In genomic region chr11:83645521-83645920, GRCm38 (mm10) we compare ENCODE assay signal across 51 mouse cellular contexts. TPM values are rescaled to one million over a fixed set of nuclear protein-coding genes. Genes with fewer than 3 reads are reported as not detected.
"Had no signal": no experiment of that assay in that cellular context is flagged by ENCODE, and none has a peak within 500 bp of the region (broad histone marks: within the 10 kb centered on the region; RNA-seq: fewer than 3 reads in every experiment).

Rpl9-ps1 (minus strand) TSS chr11:83645621.

- DNase-seq: heart, postnatal 10 days; heart, postnatal 14 days; heart, postnatal 36 days; heart, postnatal 4 days; kidney, adult 11 months; kidney, adult 18-20 months; kidney, adult 2 months; kidney, adult 8-10 months; kidney, adult 9 months; kidney, postnatal 10 days; kidney, postnatal 14 days; kidney, postnatal 25 days; kidney, postnatal 36 days; kidney, postnatal 4 days; layer of hippocampus, adult 9-11 months; layer of hippocampus, postnatal 36 days had no signal

- H3K4me3 ChIP-seq: heart, embryonic 12.5 days; heart, embryonic 13.5 days; heart, embryonic 15.5 days; hindbrain, embryonic 10.5 days; hindbrain, embryonic 12.5 days; hindbrain, embryonic 13.5 days; hindbrain, embryonic 15.5 days; intestine, embryonic 15.5 days; kidney, embryonic 15.5 days; layer of hippocampus, adult 2 months; left cerebral cortex, adult 2 months had no signal

- H3K36me3 ChIP-seq: heart, embryonic 12.5 days; heart, embryonic 13.5 days; heart, embryonic 15.5 days; hindbrain, embryonic 10.5 days; hindbrain, embryonic 12.5 days; hindbrain, embryonic 13.5 days; hindbrain, embryonic 15.5 days; intestine, embryonic 15.5 days; kidney, embryonic 15.5 days had no signal

- H3K27ac ChIP-seq: heart, embryonic 13.5 days; heart, embryonic 15.5 days; hindbrain, embryonic 10.5 days; hindbrain, embryonic 12.5 days; hindbrain, embryonic 13.5 days; hindbrain, embryonic 14.5 days; hindbrain, embryonic 15.5 days; hindbrain, postnatal 0 days; intestine, embryonic 15.5 days; kidney, embryonic 15.5 days; kidney, postnatal 0 days; layer of hippocampus, adult 2 months; left cerebral cortex, adult 2 months had no signal

- H3K4me1 ChIP-seq: heart, embryonic 12.5 days; heart, embryonic 13.5 days; heart, embryonic 15.5 days; hindbrain, embryonic 10.5 days; hindbrain, embryonic 12.5 days; hindbrain, embryonic 13.5 days; hindbrain, embryonic 15.5 days; intestine, embryonic 15.5 days; kidney, embryonic 15.5 days had no signal

RNA-seq across cellular contexts. Expression of gene Rpl9-ps1, which starts in this region (rescaled TPM):
- total RNA-seq: heart, postnatal 10 days; heart, postnatal 14 days; heart, postnatal 25 days; heart, postnatal 36 days; heart, postnatal 4 days; hematopoietic stem cell, adult 5-6 weeks; hindbrain, postnatal 0 days; layer of hippocampus, adult 18-20 months; layer of hippocampus, adult 2 months; layer of hippocampus, adult 8-10 months; layer of hippocampus, postnatal 10 days; layer of hippocampus, postnatal 14 days; layer of hippocampus, postnatal 25 days; layer of hippocampus, postnatal 36 days; left cerebral cortex, adult 18-20 months; left cerebral cortex, adult 2 months had no signal
- polyA plus RNA-seq: heart, embryonic 11.5 days; heart, embryonic 12.5 days; heart, embryonic 13.5 days; heart, embryonic 14.5 days; heart, embryonic 15.5 days; heart, embryonic 16.5 days; heart, postnatal 0 days; hindbrain, embryonic 10.5 days; hindbrain, embryonic 11.5 days; hindbrain, embryonic 12.5 days; hindbrain, embryonic 13.5 days; hindbrain, embryonic 14.5 days; hindbrain, embryonic 15.5 days; hindbrain, embryonic 16.5 days; hindbrain, postnatal 0 days; inflammation-experienced regulatory T-cells, adult 6 months; intestine, embryonic 14.5 days; intestine, embryonic 15.5 days; intestine, embryonic 16.5 days; intestine, postnatal 0 days; kidney, adult 2 months; kidney, embryonic 14.5 days; kidney, embryonic 15.5 days; kidney, embryonic 16.5 days; kidney, postnatal 0 days; large intestine, adult 2 months had no signal
